Mouse (Mus musculus): ENCODE measurements at regions not wholly inside any gene's neighbourhood (a gene's known extent, or its start where the extent isn't known, plus 50 kb on each side); places are given as distances from the start of the nearest gene placed in this dataset.

- Histone ChIP-seq H3K27me3 (peaks cover 10% of the 10 kb centered on the region; the same call in 1 of the 2 replicates), H3K36me3 (no peaks in the 10 kb centered on the region), H3K4me1 (peaks cover 4% of the 10 kb centered on the region; the same call in 1 of the 2 replicates), H3K4me3 (no peak overlapping the region), H3K27ac (no peak overlapping the region), H3K9ac (no peak overlapping the region), H3K4me2 (no peak overlapping the region), H3K9me3 (no peaks in the 10 kb centered on the region)
- WGBS: 56% methylated on average over 10 of the region's 10 CpGs
- no peak for ATAC-seq (ENCODE audit: insufficient number of reproducible peaks, low FRiP score, low TSS enrichment, low read depth)
Observed at GRCm38 (mm10) chr2:159053534-159053933, 258.9 kb downstream of the Dhx35 start.

DNA sequence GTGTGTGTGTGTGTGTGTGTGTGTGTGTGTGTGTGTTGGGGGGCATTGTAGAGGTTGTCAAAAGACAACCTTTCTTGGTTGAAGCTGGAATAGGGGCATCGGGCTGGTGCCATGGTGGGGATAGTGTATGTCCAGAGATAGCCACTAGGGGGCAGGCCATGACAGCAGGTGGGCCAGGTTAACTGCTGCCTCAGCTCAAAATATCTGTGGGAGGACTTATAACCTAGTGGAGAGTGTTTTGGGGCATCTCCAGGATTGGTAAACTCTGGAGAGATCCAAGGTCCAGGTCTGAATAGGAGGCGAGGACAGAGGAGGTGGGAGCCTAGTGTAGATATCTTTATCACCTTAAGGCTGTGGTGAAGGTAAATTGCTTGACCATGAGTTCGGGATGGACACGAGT lies 259.3 kb downstream of the Dhx35 start:
- Histone ChIP-seq H3K9me3 (no peaks in the 10 kb centered on the region), H3K4me3 (no peak overlapping the region), H3K27ac (no peak overlapping the region), H3K9ac (no peak overlapping the region), H3K36me3 (no peaks in the 10 kb centered on the region), H3K27me3 (peaks cover 10% of the 10 kb centered on the region; the same call in 1 of the 2 replicates), H3K4me1 (peaks cover 4% of the 10 kb centered on the region; the same call in 1 of the 2 replicates), H3K4me2 (no peak overlapping the region)
- 48% methylated on average over 4 of the region's 4 CpGs for WGBS
- 0 out of 2 replicates have a peak, but pooled peaks have one; percentile 44 for ATAC-seq (ENCODE audit: insufficient number of reproducible peaks, low FRiP score, low TSS enrichment, low read depth)

GRCm38 (mm10) chr2:159054451-159054850 lies 259.8 kb downstream of the Dhx35 start:
- Histone ChIP-seq H3K4me3 (no peak overlapping the region), H3K27me3 (peaks cover 10% of the 10 kb centered on the region; the same call in 1 of the 2 replicates), H3K27ac (no peak overlapping the region), H3K9ac (no peak overlapping the region), H3K9me3 (no peaks in the 10 kb centered on the region), H3K4me1 (peaks cover 4% of the 10 kb centered on the region; the same call in 1 of the 2 replicates), H3K4me2 (no peak overlapping the region), H3K36me3 (no peaks in the 10 kb centered on the region)
- 82% methylated on average over 3 of the region's 3 CpGs for WGBS
- ATAC-seq (ENCODE audit: insufficient number of reproducible peaks, low FRiP score, low TSS enrichment, low read depth): no peak

GRCm38 (mm10) chr2:159055780-159056179 lies 261.2 kb downstream of the Dhx35 start:
- Histone ChIP-seq H3K9ac (no peak overlapping the region), H3K9me3 (no peaks in the 10 kb centered on the region), H3K4me2 (no peak overlapping the region), H3K27ac (no peak overlapping the region), H3K4me1 (peaks cover 4% of the 10 kb centered on the region; the same call in 1 of the 2 replicates), H3K36me3 (no peaks in the 10 kb centered on the region), H3K4me3 (no peak overlapping the region), H3K27me3 (peaks cover 10% of the 10 kb centered on the region; the same call in 1 of the 2 replicates)
- 46% methylated on average over 6 of the region's 6 CpGs for WGBS
- ATAC-seq (ENCODE audit: insufficient number of reproducible peaks, low FRiP score, low TSS enrichment, low read depth): no peak

DNA sequence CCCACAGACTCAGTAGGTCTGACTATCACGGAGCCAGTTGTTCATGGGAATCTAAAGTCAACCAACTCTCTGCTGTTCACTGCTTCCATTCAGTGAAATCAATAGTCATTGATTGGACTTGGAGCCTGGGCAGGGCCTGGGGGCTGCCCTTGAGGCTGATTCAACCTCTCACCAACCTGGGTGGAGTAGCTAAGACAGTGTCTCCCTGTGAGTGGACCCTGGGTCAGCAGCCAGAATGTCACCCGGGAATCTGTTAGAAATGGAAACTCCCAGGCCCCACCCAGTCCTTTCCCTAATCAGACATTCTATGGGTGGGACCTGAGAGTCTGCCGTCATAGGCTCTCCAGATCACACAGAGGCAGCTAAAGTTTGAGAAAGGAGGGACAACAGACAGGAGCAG lies 262.4 kb downstream of the Dhx35 start:
- Histone ChIP-seq H3K27me3 (peaks cover 10% of the 10 kb centered on the region; the same call in 1 of the 2 replicates), H3K4me3 (no peak overlapping the region), H3K4me2 (no peak overlapping the region), H3K27ac (no peak overlapping the region), H3K9me3 (no peaks in the 10 kb centered on the region), H3K4me1 (peaks cover 4% of the 10 kb centered on the region; the same call in 1 of the 2 replicates), H3K9ac (no peak overlapping the region), H3K36me3 (no peaks in the 10 kb centered on the region)
- 64% methylated on average over 3 of the region's 3 CpGs for WGBS
- no peak for ATAC-seq (ENCODE audit: insufficient number of reproducible peaks, low FRiP score, low TSS enrichment, low read depth)

DNA sequence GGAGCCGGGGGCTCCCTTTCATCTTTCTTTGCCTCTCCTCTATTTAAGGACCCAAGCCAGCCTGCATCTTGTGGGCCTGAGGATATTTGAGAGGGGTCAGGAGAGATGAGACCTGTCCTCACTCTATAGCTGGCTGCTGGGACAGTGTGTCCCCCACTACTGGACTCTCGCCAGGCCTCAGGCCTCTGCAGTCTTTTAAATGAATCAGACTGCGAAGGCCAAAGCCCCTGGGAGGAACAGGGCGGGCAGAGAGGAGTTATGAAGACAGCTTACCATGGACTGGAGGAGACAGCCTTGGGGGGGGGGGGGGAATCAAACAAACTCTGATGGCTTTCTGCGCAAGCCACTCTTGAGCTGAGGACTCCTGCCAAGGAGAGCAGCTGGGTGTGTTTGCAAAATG lies 262.9 kb downstream of the Dhx35 start:
- Histone ChIP-seq H3K4me1 (peaks cover 4% of the 10 kb centered on the region; the same call in 1 of the 2 replicates), H3K4me3 (no peak overlapping the region), H3K27me3 (peaks cover 10% of the 10 kb centered on the region; the same call in 1 of the 2 replicates), H3K4me2 (no peak overlapping the region), H3K9ac (no peak overlapping the region), H3K9me3 (no peaks in the 10 kb centered on the region), H3K36me3 (no peaks in the 10 kb centered on the region), H3K27ac (no peak overlapping the region)
- ATAC-seq (ENCODE audit: insufficient number of reproducible peaks, low FRiP score, low TSS enrichment, low read depth): no peak
- 64% methylated on average over 5 of the region's 5 CpGs for WGBS

DNA sequence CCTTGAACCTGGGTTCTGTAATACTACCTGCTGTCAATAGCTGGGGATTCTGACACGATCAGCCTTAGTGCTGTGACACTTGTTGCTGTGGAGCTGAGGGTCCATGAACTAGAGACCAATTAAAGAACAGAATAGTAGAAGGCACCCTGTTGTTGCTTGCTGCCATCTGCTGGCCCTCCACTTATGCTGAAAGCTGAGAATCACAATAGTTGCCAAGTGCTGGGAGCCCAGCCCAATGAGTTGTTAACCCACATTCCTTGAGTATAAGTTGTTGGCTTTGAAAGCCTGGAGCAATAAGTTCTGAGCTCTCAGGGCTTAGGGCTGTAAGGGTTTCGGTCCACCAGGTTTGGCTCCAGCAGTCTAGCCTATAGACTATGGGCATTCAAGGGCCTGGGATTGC lies 267.7 kb downstream of the Dhx35 start:
- Histone ChIP-seq H3K4me2 (no peak overlapping the region), H3K9me3 (no peaks in the 10 kb centered on the region), H3K27me3 (0 out of 2 replicates have a peak, but pooled peaks cover 2% of the 10 kb centered on the region), H3K9ac (no peak overlapping the region), H3K27ac (no peak overlapping the region), H3K4me1 (no peaks in the 10 kb centered on the region; the same call in 1 of the 2 replicates), H3K4me3 (no peak overlapping the region), H3K36me3 (no peaks in the 10 kb centered on the region)
- 84% methylated on average over 2 of the region's 2 CpGs for WGBS
- ATAC-seq (ENCODE audit: insufficient number of reproducible peaks, low FRiP score, low TSS enrichment, low read depth): no peak

DNA sequence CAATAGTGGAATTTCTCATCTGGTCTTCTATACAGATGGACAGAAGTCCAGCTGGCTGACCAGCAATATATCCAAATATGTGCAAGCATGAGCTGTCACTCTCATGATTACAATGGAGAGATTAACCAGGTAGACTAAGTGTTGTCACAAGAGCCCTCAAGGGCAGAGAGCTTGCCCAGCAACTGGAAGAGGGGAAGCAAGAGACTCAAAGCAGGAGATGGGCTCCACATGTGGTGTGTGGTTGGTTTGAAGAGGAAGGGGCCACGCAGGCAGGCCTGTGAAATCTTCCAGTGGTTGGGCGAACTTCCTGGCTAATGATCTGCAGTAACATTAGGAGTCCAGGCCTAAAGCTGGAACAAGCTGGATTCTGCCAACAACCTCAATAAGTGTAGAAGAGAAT lies 268.1 kb downstream of the Dhx35 start:
- Histone ChIP-seq H3K27ac (no peak overlapping the region), H3K36me3 (no peaks in the 10 kb centered on the region), H3K4me1 (no peaks in the 10 kb centered on the region; the same call in 1 of the 2 replicates), H3K9me3 (no peaks in the 10 kb centered on the region), H3K4me3 (no peak overlapping the region), H3K4me2 (no peak overlapping the region), H3K27me3 (peaks cover 2% of the 10 kb centered on the region; the same call in 1 of the 2 replicates), H3K9ac (no peak overlapping the region)
- WGBS: 67% methylated on average over 2 of the region's 2 CpGs
- no peak for ATAC-seq (ENCODE audit: insufficient number of reproducible peaks, low FRiP score, low TSS enrichment, low read depth)

DNA sequence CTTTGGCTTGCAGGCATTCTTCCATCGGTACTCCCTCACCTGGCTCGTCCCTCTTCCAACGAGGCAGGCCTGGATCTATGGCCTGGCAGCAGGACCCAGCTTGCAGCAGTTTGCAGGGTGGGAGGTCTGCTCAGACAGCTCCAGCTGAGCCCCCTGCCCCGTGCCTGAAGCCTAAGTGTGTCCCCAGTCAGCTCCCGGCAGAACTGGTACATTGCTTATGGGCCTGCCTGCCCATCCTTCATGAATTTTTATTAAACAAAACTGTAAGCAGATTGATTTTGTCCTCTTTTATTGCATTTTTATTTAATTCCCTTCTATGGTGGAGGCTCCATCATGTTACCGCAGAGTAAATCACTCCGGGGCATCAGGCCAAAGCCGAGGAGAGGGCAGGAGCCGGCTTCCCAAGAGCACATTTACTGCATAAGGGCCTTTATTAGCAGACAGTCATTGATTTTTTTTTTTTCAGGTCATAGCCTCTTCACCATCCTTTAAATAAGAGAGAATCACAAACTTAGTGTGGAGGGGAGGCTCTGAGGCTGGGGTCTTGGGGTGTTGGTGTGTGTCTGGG lies 269.9 kb downstream of the Dhx35 start:
- H3K27me3 ChIP-seq: peaks cover 2% of the 10 kb centered on the region; the same call in 1 of the 2 replicates
- H3K4me1 ChIP-seq: peaks cover 7% of the 10 kb centered on the region
- H3K4me2 ChIP-seq: no peak overlapping the region
- WGBS: 48% methylated on average over 9 of the region's 9 CpGs
- no peaks in the 10 kb centered on the region for H3K9me3 ChIP-seq
- H3K4me3 ChIP-seq: no peak overlapping the region
- H3K36me3 ChIP-seq: no peaks in the 10 kb centered on the region
- H3K27ac ChIP-seq: no peak overlapping the region
- ATAC-seq (ENCODE audit: insufficient number of reproducible peaks, low FRiP score, low TSS enrichment, low read depth): no peak
- H3K9ac ChIP-seq: no peak overlapping the region

DNA sequence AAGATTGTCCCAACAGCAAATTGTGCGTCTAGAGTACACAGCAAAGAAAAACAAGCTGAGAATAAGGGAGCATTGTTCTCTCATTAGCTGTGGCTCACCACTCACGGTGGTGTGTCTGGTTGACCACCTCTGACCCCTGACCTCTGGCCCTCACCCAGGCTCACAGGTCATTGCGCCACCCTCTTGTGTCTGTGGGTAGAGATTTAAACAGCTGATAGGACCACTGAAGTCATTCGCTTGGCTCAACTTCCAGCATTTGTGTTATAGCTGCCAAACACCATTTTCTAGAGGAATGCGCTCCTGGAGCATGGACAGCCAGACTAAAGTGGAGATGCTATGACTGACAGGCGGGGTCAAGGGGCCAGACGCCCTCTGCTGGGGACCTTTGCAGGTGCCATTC lies 272.9 kb downstream of the Dhx35 start:
- no peak overlapping the region for H3K4me3 ChIP-seq
- H3K4me2 ChIP-seq: no peak overlapping the region
- no peaks in the 10 kb centered on the region for H3K9me3 ChIP-seq
- no peak for ATAC-seq (ENCODE audit: insufficient number of reproducible peaks, low FRiP score, low TSS enrichment, low read depth)
- peaks cover 2% of the 10 kb centered on the region; the same call in 1 of the 2 replicates for H3K27me3 ChIP-seq
- no peaks in the 10 kb centered on the region for H3K36me3 ChIP-seq
- WGBS: 70% methylated on average over 7 of the region's 7 CpGs
- H3K9ac ChIP-seq: no peak overlapping the region
- no peak overlapping the region for H3K27ac ChIP-seq
- peaks cover 7% of the 10 kb centered on the region for H3K4me1 ChIP-seq

- 55% methylated on average over 7 of the region's 7 CpGs for WGBS
- H3K36me3 ChIP-seq: no peaks in the 10 kb centered on the region
- no peak for ATAC-seq (ENCODE audit: insufficient number of reproducible peaks, low FRiP score, low TSS enrichment, low read depth)
- H3K27me3 ChIP-seq: peaks cover 2% of the 10 kb centered on the region; the same call in 1 of the 2 replicates
- H3K9ac ChIP-seq: no peak overlapping the region
- H3K9me3 ChIP-seq: no peaks in the 10 kb centered on the region
- H3K4me3 ChIP-seq: no peak overlapping the region
- no peak overlapping the region for H3K27ac ChIP-seq
- no peak overlapping the region for H3K4me2 ChIP-seq
- peaks cover 7% of the 10 kb centered on the region for H3K4me1 ChIP-seq
Observed at GRCm38 (mm10) chr2:159068303-159069020, 273.9 kb downstream of the Dhx35 start.

GRCm38 (mm10) chr2:159069180-159069579 lies 274.6 kb downstream of the Dhx35 start:
- Histone ChIP-seq H3K27ac (no peak overlapping the region), H3K4me3 (no peak overlapping the region), H3K36me3 (no peaks in the 10 kb centered on the region), H3K4me1 (peaks cover 7% of the 10 kb centered on the region), H3K27me3 (peaks cover 2% of the 10 kb centered on the region; the same call in 1 of the 2 replicates), H3K9ac (no peak overlapping the region), H3K9me3 (no peaks in the 10 kb centered on the region), H3K4me2 (no peak overlapping the region)
- 8% methylated on average over 6 of the region's 6 CpGs for WGBS
- ATAC-seq (ENCODE audit: insufficient number of reproducible peaks, low FRiP score, low TSS enrichment, low read depth): no peak
